Mouse (Mus musculus) forebrain, embryonic 14.5 days (tissue): ENCODE data around the gene Mettl2. TPM values are rescaled to one million over a fixed set of nuclear protein-coding genes. Genes with fewer than 3 reads are reported as not detected.
"Not testable (repeated sequence)": the region's sequence is repeated elsewhere in the genome, so short reads cannot be mapped to it uniquely, and the experiment has no call there.

Experiments used
- ATAC-seq: fragments of 200-750 bp; cut with Nextera tagmentation; 2 replicates; pipeline ENCODE4 v1.8.0; 2017; ENCODE audit warnings: mild to moderate bottlenecking, moderate library complexity
- DNase-seq: peaks from one replicate; pipeline ENCODE4 v3.0.0-alpha.2; 2015; ENCODE audit warnings: low spot score
- H3K27ac ChIP-seq: fragments of 300-500 bp; sonication (generic); 2 replicates; pipeline ENCODE4 v1.5.1; 2014; ENCODE audit warnings: low read depth, mild to moderate bottlenecking, control low read depth, low read length, moderate library complexity
- H3K27me3 ChIP-seq: fragments of 300-500 bp; sonication (generic); replicated peaks from 2 replicates; pipeline ENCODE4 v1.6.1; 2014; ENCODE audit warnings: low read length, control low read depth, mixed read lengths; ENCODE audit not compliant: control insufficient read depth, insufficient read depth
- H3K36me3 ChIP-seq: fragments of 300-500 bp; sonication (generic); 2 replicates; pipeline ENCODE4 v1.6.1; 2014; ENCODE audit warnings: low read length, control low read depth; ENCODE audit not compliant: control insufficient read depth, insufficient read depth
- H3K4me1 ChIP-seq: fragments of 300-500 bp; sonication (generic); 2 replicates; pipeline ENCODE4 v1.6.1; 2014; ENCODE audit warnings: antibody characterized with exemption, low read length, control low read depth; ENCODE audit not compliant: control insufficient read depth, insufficient read depth
- H3K4me2 ChIP-seq: fragments of 300-500 bp; sonication (generic); 2 replicates; pipeline ENCODE4 v1.6.1; 2014; ENCODE audit warnings: mild to moderate bottlenecking, control low read depth, low read length
- H3K4me3 ChIP-seq: fragments of 300-500 bp; sonication (generic); 2 replicates; pipeline ENCODE4 v1.5.1; 2014; ENCODE audit warnings: low read depth, low read length, control low read depth
- H3K9ac ChIP-seq: fragments of 300-500 bp; sonication (generic); 2 replicates; pipeline ENCODE4 v1.6.1; 2014; ENCODE audit warnings: mild to moderate bottlenecking, low read length, control low read depth, moderate library complexity
- H3K9me3 ChIP-seq: fragments of 300-500 bp; sonication (generic); replicated peaks from 2 replicates; pipeline ENCODE4 v1.6.1; 2016; ENCODE audit warnings: low read length, control low read depth, mixed read lengths; ENCODE audit not compliant: control insufficient read depth
- whole genome bisulfite sequencing: fragments of 180-500 bp; shearing (Covaris S2); extraction: QIAGEN DNeasy Blood & Tissue Kit; methylation state at CpG from one replicate; pipeline ENCODE4 v1.1.7; 2014; 5-methylcytosine and 5-hydroxymethylcytosine counted together
- polyA plus RNA-seq: library from polyadenylated mRNA; unstranded; fragments of >200 nt; fragmentation: Nextera tagmentation; extraction: Ambion mirVana; gene quantifications from 2 replicates; pipeline ENCODE4 v1.2.1, GENCODE M21; 2014

Mettl2 gene
- polyA plus RNA-seq, 1 experiment from 2014 or later: 24.5 TPM

- not testable (repeated sequence) for H3K9me3 ChIP-seq
- 96% methylated on average over 6 of the region's 8 CpGs for WGBS
These were observed 14.3 kb downstream of the Mettl2 start for GRCm38 (mm10) chr11:105140512-105140911.

GRCm38 (mm10) chr11:105141115-105141514 is 14.9 kb downstream of the Mettl2 start:
- DNase-seq: no peak
- H3K4me1 ChIP-seq: no peaks in the 10 kb centered on the region
- H3K27me3 ChIP-seq: no peaks in the 10 kb centered on the region
- H3K9ac ChIP-seq: no peak overlapping the region
- peaks cover 57% of the 10 kb centered on the region for H3K36me3 ChIP-seq
- no peak for ATAC-seq
- H3K9me3 ChIP-seq: no peaks in the 10 kb centered on the region
- H3K4me2 ChIP-seq: no peak overlapping the region
- H3K27ac ChIP-seq: no peak overlapping the region
- 94% methylated on average over 5 of the region's 5 CpGs for WGBS
- H3K4me3 ChIP-seq: no peak overlapping the region

More at GRCm38 (mm10) chr11:105140512-105140911, 14.3 kb downstream of the Mettl2 start:
- H3K27me3 ChIP-seq, H3K9ac ChIP-seq, H3K4me3 ChIP-seq, H3K27ac ChIP-seq, ATAC-seq, H3K4me1 ChIP-seq, DNase-seq, H3K4me2 ChIP-seq: not testable (repeated sequence)
- peaks cover 63% of the 10 kb centered on the region for H3K36me3 ChIP-seq

GRCm38 (mm10) chr11:105143564-105143963 is 17.3 kb downstream of the Mettl2 start:
- no peak for DNase-seq
- no peaks in the 10 kb centered on the region for H3K9me3 ChIP-seq
- no peaks in the 10 kb centered on the region for H3K27me3 ChIP-seq
- no peak overlapping the region for H3K9ac ChIP-seq
- peaks cover 32% of the 10 kb centered on the region for H3K36me3 ChIP-seq
- no peaks in the 10 kb centered on the region for H3K4me1 ChIP-seq
- ATAC-seq: no peak
- no peak overlapping the region for H3K4me2 ChIP-seq
- no peak overlapping the region for H3K4me3 ChIP-seq
- H3K27ac ChIP-seq: no peak overlapping the region

GRCm38 (mm10) chr11:105144084-105144483 is 17.9 kb downstream of the Mettl2 start:
- Histone ChIP-seq H3K4me3 (no peak overlapping the region), H3K27me3 (no peaks in the 10 kb centered on the region), H3K9me3 (no peaks in the 10 kb centered on the region), H3K36me3 (peaks cover 27% of the 10 kb centered on the region), H3K27ac (no peak overlapping the region), H3K9ac (no peak overlapping the region), H3K4me2 (no peak overlapping the region), H3K4me1 (no peaks in the 10 kb centered on the region)
- DNase-seq (no peak), ATAC-seq (no peak)
- 92% methylated on average over 3 of the region's 3 CpGs for WGBS

GRCm38 (mm10) chr11:105144508-105145210 is 18.4 kb downstream of the Mettl2 start:
- 85% methylated on average over 11 of the region's 11 CpGs for WGBS

GRCm38 (mm10) chr11:105145211-105145610 is 19.0 kb downstream of the Mettl2 start:
- DNase-seq (no peak), ATAC-seq (no peak)
- H3K27ac ChIP-seq: no peak overlapping the region
- H3K36me3 ChIP-seq: peaks cover 16% of the 10 kb centered on the region
- H3K4me2 ChIP-seq: no peak overlapping the region
- no peaks in the 10 kb centered on the region for H3K9me3 ChIP-seq
- no peak overlapping the region for H3K9ac ChIP-seq
- H3K4me1 ChIP-seq: no peaks in the 10 kb centered on the region
- no peak overlapping the region for H3K4me3 ChIP-seq
- 86% methylated on average over 10 of the region's 10 CpGs for WGBS
- no peaks in the 10 kb centered on the region for H3K27me3 ChIP-seq

More at GRCm38 (mm10) chr11:105144508-105145210, 18.4 kb downstream of the Mettl2 start:
- Histone ChIP-seq H3K27ac (no peak overlapping the region), H3K4me3 (no peak overlapping the region), H3K4me1 (no peaks in the 10 kb centered on the region), H3K9ac (no peak overlapping the region), H3K9me3 (no peaks in the 10 kb centered on the region), H3K36me3 (peaks cover 22% of the 10 kb centered on the region), H3K4me2 (no peak overlapping the region), H3K27me3 (no peaks in the 10 kb centered on the region)
- DNase-seq (no peak), ATAC-seq (no peak)

- H3K9me3 ChIP-seq: no peaks in the 10 kb centered on the region
- no peaks in the 10 kb centered on the region for H3K4me1 ChIP-seq
- no peak within 1 kb of the TSS for H3K4me2 ChIP-seq
- 77% methylated on average over 3 of the region's 3 CpGs for WGBS
- H3K9ac ChIP-seq: no peak within 1 kb of the TSS
- ATAC-seq: no peak
- no peak within 1 kb of the TSS for H3K4me3 ChIP-seq
- H3K27ac ChIP-seq: no peak within 1 kb of the TSS
- 0 out of 2 replicates have a peak, but pooled peaks cover 3% of the 10 kb centered on the region for H3K36me3 ChIP-seq
- DNase-seq: no peak
- H3K27me3 ChIP-seq: no peaks in the 10 kb centered on the region
These were observed 20.4 kb downstream of the Mettl2 start, which contains the start of gene Gm10842 for GRCm38 (mm10) chr11:105146593-105146992. Gene Gm10842, plus strand, starts transcription at chr11:105146893.

GRCm38 (mm10) chr11:105149353-105149752 is 23.1 kb downstream of the Mettl2 start:
- no peak overlapping the region for H3K4me3 ChIP-seq
- no peak overlapping the region for H3K9ac ChIP-seq
- no peaks in the 10 kb centered on the region for H3K9me3 ChIP-seq
- peaks cover 3% of the 10 kb centered on the region; the same call in 1 of the 2 replicates for H3K4me1 ChIP-seq
- no peak for ATAC-seq
- no peaks in the 10 kb centered on the region for H3K36me3 ChIP-seq
- H3K4me2 ChIP-seq: no peak overlapping the region
- no peak for DNase-seq
- 77% methylated on average over 3 of the region's 3 CpGs for WGBS
- no peaks in the 10 kb centered on the region for H3K27me3 ChIP-seq
- H3K27ac ChIP-seq: no peak overlapping the region

- Histone ChIP-seq H3K9me3 (no peaks in the 10 kb centered on the region), H3K4me3 (no peak overlapping the region), H3K4me2 (no peak overlapping the region), H3K36me3 (no peaks in the 10 kb centered on the region), H3K27me3 (no peaks in the 10 kb centered on the region), H3K9ac (no peak overlapping the region), H3K27ac (no peak overlapping the region), H3K4me1 (peaks cover 3% of the 10 kb centered on the region; the same call in 1 of the 2 replicates)
- DNase-seq: no peak
- ATAC-seq: no peak
- 100% methylated on average over 1 of the region's 1 CpGs for WGBS
These were observed 23.5 kb downstream of the Mettl2 start for GRCm38 (mm10) chr11:105149766-105150165.
